Mouse (Mus musculus): ENCODE measurements around the gene Pgbd5.

Gene Pgbd5

DNA sequence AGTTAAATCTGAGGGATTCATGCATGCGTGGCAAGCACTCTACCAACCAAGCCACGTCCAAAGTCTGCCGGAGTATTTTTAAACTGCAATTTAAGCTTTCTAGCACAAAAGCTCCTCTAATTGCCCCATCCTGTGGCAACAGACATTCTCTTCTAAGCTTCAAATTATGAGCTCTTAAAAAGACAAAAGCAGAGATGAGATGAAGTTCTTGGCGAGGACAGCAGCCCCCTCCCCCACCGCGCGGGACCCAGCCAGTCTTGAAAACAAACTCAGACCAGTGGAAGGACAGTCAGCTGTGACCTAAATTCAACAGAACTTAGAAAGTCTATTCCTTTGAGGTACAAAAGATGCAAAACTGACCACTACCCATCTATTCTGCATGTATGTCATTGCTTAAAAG, 48.3 kb downstream of the Pgbd5 start:
- DNase-seq = no peak

DNA sequence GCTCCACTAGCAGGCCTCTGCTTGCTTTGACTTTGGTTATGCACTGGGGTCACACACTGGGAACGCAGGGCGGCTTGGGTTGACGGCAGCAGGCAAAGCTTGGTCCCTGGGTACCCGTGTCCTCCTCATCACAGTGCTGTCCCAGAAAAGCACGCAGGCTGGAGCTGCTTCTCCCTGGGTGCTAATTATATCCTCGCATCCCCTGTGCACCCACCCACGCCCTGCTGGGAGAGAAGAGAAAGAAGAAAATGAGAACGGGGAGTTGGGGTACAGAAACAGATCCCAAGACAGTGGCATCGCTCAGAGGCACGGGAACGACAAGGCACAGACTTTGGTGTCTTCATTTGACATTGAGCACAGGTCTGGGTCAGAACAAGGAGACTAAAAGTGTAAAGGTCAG, 50.0 kb downstream of the Pgbd5 start:
- DNase-seq = peak; percentile 74

DNA sequence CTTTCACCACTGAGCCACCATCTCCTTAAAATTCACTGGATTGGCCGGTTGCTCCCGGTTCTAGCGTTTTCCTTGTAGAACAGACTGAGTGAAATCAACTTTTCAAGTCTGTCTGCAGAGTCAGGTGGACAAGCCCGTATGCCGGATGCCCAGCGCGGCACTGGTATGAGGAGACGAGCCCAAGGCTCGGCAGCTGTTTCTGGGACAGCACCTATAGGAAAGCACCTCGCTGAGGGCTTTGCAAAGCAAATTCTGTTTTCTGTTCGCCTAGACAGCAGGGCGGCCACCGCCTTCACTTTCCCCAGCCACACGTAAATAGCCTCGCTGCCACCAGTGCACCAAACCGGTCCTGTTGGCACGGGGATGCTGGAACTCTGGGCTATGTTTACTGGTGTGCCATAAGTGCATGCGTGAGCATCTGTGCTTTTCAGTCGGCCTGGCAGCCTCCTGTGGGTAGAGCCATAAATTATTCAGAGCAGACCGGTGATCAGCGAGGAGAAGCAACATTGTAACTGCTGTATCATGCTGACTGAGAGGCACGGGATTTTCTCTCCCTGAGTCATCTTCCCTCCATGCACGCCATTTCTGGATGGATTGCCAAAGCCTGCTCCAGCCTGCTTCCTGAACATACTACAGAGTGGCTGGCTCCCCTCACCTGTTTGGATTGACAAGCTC, 53.1 kb downstream of the Pgbd5 start:
- no peak for DNase-seq

DNA sequence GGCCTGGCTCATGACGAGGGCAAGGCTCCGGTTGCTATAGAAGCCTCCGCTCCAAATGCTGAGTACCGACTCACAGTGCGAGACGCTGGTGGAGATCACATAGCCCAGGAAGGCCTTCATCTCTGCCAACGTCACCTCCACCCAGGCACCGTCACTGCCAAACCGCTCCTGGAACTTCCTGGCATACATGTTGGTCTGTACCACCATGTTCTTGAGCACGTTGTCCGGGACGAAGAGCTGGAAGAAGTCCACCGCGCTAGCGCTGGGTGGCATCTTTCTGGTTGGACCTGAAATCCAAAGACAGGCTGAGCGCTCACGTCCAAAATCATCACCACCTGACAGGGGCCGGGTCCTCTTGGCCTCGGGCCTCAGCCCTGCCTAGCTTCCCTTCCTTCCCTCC, 55.1 kb downstream of the Pgbd5 start:
- DNase-seq = no peak

DNA sequence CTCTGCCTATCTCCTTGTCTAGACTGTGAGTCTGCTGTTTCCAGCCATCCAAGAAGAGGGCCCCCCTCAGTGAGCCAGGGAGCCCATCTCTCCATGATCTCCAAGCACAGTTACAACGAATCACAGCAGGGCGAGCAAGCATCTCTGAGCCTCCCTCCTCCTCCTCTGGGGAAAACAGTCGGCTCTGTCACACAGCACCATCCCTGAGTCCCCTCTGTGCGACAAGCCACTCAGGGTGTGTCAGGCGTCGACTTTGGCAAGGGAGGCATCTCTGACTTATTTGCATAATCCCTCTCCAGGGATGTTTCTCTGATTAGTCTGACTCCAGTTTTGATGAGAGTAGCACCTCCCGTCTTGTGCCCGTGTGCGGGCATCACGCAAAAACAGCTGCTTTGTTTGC, 57.2 kb downstream of the Pgbd5 start:
- no peak for DNase-seq

DNA sequence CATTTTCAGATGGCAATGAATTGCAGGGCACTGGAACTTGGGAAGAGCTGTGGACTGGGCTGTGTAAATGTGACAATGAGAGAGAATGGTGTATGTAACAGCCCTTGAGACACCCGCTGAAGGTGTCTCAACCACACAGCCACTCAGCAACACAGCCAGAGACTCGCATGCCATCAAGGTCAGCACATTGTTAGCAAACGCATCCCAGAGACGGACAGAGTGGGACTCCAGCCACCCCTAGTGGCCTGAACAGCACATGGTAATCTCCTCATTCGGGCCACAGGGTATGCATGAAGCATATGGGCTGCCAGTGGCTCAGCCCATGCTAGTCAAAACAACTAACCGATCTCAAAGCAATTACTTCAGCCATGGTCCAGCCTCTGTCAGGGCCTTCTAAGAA, 60.2 kb downstream of the Pgbd5 start:
- DNase-seq = no peak

DNA sequence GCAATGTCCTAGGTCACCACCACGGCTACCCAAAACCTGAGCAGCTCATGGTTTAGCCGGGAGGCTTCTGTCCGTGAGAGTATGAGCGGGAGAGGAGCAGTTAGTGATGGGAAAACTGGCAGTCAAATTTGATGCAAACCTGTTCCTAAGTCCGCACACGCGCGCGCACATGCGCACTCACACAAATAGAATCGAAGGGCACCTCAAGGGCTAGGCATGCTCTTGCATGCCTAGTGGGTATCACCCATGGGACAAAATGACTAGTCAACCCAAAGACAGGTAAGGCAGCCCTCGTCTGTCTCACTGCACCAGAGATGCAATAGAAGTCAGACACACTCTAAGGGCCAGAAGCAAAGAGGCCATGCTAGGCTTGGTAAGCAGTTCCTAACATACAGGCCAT, 63.1 kb downstream of the Pgbd5 start:
- peak; percentile 2 for DNase-seq

DNA sequence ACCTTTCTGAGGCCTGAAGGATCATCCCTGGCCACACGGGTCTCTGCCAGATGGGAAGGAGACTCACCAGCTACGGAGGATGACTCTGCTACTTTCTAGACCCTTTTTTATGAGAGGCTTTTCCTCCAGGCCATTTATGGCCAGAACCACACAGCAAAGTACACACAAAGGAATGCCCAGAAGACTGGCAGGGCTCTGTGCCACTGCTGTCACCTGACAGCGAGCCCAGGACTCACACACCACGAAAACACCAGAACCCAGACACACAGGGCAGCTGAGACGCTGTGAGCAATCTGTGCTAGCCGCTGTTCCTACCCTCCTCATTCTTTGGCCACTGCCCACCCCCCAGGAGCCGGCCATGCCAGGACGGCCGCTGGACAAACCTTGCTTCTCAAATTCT, 63.7 kb downstream of the Pgbd5 start:
- DNase-seq = peak; percentile 13

DNA sequence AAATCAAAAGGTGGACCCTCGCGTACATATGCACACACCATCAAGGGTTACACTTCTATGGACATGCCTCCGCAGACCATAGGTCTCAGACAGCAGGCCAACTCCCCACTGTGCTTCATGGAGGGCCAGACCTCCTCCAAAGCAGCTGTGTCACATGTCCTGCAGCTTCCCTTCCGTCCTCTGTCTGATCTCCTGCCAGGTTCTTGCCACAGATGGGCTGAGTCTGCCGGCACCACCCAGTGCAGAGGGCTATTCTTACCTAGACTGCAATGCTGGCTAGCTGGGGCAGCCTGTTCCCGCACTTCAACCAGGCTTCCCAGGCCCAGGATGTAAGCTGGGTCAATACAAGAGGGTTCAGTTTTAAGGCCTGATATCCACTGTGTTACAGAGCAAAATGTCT, 64.3 kb downstream of the Pgbd5 start:
- DNase-seq = peak; percentile 18

DNA sequence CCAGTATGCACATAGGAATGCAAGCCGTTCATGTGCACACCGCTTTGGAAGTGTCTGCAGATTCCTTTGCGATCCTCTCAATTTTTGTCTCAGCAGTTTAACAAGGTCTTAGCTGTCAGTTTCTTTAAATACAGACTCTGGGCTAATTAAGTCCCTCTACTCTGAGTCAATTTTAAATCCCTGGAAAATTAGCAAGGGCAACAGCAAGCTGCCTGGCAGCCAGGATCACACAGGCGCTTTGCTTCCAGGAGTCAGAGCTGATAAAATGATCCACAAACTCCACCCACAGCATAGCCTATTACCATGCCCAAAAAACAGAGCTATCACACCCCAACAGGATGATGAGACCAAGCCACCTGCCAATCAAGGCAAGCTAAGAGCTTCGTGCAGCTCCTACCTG, 65.7 kb downstream of the Pgbd5 start:
- DNase-seq = peak; percentile 3

DNA sequence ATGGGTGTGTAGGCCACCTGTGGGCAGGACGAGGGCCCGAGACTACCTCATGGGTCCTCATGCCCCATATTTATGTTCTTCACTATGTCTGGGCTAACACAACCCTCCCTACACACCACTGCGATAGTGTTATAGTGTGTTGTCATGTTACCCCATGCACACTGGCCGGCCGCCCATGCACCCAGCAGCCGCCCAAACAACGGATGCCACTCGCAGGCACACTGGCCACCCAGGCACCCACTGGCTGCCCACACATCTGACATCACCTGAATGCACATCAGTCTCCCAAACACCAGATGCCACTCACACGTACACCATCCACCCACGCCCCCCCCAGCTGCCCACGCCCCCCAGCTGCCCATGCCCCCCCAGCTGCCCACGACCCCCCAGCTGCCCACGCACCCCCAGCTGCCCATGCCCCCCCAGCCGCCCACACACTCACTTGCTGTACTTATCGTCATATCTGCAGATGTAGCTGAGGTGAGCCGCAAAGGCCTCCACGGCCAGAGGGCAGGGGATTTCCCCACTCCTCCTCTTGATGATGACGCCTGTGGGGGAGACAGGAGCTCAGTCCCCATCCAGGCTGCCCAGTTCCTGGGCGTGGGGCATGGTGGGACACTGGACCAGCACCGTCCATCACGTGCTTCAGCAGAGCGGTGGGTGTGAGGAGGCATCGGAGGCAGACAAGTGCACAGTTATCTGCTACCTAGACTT, 67.9 kb downstream of the Pgbd5 start:
- peak; percentile 19 for DNase-seq

DNA sequence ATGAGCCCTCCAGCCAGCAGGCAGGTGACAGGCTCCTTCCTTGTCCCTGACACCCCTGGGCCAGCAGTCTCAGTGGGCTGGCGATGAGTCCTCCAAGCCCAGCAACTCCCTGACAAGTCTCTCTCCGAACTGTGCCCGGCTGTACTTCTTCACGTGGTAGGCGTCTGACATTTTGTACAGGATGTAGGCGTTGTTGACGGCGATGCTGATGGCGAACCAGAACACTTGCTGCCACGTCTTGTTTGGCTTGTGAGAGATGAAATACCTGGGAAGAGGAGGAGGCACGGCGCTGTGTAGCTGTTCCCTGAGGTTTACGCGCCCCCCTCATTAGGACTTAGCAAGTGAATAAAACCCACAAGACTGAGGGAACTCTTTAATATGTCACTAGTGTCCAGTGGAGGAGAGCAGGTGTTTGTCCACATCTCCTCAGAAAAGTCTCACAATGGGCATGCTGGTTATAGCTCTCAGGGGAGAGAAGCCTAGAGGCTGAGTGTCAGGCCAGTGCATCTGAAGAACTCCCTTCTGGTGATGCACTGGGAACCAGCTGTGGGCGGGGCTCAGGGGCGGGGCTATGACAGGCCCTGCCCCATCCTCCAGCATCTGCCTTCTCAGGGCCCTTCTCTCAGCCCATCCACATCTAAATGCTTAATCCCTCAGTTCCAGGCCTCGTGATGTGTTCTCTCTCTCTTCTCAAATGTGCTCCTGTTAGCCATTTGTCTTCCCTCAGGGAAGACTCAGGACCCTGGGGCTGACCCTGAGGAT, 68.9 kb downstream of the Pgbd5 start:
- DNase-seq = peak; percentile 19

DNA sequence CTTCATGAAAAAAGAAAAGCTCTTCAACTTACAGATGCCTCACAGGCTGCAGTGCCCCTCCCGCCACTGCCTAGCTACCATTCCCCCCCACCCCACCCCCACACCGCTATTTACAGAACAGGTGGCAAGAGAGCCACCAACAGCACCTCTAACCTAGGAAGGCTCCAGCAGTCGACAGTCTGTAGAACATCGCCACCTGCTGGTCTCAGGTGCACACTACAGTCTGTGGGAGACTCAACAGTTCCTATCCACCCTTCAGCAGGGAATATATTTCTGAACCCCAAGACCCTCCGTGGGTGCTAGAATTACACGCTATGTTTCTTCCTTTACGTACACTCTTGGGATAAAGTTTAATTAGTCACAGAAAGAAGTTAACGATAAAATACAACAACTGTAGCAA, 71.2 kb downstream of the Pgbd5 start:
- peak; percentile 78 for DNase-seq

DNA sequence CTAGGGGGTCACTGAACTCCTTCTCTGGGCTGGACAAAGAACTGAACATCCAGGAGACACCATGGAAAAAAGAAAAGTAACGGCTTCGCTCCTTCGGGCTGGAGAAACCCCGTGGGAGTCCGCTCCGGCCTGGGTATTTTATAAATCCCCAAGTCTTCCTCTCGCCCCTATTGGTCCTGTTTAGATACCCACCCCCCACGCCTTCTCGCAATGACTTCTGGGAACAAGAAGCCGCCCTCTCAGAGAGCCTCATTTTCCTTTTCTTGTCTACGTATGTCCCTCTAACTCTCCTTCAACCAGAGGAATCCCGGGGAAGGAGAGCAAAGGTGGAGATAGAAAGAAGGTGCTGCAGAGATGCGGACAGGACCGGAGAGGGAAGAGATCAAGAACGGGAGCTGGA, 76.1 kb downstream of the Pgbd5 start:
- no peak for DNase-seq

DNA sequence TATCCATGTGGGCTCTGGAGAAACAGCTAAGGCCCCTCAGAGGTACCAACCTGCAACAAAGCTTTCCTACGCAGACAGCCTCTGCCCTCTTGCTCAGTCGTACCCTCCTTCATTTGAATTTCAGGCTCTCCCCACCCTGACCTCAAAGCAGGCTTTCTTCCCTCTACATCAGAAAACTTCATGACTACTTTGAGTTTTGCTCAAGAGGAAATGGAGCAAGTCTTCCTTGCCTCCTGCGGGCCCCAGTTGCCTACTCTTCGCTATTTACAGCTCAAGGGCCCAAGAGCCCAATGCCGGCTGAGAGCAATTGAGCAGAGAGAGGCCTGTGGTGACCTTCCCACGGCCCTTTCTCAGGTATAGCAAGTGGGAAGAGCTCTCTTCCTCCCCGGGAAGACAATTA, 76.9 kb downstream of the Pgbd5 start:
- DNase-seq = no peak

DNA sequence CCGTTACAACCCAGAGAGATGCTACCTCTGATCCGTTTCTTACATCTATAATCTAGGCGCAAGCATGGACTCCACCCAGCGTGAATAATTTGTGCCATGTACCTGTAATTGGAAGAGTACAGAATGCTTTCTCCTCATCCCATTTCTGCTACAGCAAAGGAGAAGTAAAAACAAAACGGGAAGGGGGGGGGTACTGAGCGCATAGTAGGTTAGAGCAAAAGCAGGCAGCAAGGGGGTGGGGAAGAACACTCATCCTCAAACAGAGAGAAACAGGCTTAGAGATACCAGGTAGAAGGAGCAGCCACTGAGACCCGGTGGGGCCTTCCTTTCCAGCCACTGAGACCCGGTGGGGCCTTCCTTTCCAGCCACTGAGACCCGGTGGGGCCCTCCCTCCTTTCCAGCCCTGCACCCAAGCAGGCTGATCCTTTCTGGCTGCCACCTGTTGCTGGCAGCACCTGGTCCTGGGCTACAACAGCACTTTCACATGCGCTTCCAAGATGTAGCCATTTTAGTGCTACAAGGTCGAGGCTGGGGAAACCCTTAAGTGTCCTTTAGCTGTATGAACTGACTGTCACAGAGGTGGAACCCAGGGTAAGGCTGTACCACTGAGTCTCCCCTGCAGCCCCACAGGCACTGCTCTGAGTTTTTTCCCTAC, 77.6 kb downstream of the Pgbd5 start:
- no peak for DNase-seq

DNA sequence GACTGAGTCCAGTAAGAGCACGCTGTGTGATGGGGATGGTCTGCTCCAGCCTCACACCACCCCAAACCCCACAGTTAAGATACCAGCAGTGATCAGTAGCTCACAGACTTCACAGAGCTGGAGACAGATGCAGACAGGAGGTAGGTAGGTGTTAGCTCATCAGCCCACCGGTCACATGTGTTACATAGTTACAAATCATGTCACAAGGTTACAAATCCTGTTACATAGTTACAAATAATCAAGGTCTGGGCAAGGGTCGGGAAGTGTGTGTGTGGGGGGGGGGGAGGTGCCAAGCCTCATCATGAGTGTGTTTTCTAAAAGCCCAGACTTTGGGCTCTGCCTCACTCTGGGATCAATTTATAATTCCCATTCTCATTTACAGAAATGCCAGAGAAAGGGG, 78.5 kb downstream of the Pgbd5 start:
- no peak for DNase-seq

DNA sequence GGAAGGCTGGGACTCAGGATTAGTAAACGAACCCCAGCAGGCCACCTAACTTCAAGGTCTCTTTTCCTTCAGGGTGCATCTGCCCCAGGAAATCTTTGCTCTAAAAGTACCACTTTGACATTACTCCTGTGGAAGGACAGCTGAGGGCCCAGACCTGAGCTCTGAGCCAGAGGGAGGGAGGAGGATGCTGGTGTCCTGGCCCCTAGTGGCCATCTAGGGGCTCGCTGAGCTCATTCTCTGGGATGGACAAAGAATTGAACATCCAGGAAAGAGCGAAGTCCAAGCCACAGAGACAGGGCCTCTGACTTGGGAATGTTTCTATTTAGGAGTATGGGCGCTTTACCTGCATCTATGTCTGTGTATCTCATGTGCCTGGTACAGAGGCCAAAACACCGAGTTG, 87.8 kb downstream of the Pgbd5 start:
- no peak for DNase-seq

DNA sequence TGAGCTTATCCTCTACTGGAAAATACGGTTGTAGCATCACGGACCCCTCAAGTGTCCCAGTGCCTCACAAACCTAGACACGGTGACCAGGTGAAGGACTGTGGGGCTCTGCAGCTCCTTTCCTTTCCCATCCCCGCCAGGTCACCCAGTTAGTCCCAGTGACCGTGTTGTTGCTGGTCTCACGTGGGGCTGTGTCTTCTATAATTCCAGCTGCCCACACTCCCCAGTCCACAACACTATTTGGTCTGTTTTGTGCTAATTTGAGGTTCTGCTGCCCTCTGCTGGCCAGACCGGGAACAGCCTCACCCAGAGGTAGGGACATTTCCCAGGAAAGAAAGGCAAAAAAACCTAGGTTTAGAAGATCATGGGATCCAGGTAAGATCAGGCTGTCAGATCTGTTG, 89.8 kb downstream of the Pgbd5 start:
- peak; percentile 86 for DNase-seq

DNA sequence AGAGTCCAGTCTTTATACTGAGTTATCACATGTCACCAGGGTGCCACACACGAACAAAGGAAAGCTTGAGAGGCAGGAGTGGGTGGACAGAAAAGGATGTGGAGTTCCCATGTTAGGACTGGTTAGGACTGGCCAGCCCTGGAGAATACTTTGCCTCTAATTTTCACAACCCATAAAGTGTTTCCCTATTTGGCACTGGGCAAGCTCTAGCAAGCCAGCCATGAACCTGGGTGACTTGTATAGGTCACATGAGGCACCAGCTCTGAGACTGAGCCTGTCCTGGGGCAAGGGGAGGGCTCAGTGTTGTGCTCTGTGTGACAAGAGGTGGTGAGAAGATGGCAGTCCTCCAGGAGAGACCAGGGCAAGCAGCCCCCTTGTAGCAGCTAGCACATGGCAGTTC, 91.4 kb downstream of the Pgbd5 start:
- no peak for DNase-seq

DNA sequence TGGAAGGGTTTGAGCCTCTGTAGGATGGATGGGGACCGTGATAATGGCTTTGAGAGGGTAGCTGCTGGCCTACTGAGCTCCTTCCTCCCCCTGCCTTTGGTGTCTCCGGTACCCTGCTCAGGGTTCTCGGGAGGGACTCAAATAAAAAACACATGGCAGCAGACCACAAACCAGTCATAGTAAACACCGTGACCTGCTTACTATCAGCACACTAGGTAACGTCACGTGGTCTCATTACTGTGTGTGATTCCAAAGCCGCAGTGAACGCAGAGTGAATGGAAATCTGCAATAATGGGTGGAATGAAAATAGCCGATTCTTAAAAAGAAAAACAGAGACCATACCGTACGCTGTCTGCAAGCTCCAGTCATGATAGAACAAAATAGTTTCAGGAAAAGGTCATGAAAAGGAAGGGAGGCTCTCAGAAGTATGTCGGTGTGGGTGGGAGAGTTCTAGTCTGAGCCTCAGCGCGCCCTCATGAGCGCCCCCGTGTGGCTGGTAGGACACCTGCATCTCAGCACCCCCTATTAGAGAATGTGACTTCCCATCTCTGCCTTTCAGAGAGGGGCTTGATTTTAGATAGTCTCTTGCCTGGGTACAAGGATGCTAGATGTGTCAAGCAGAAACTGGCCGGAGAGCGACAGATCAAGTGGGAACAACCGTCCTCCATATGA, 92.5 kb downstream of the Pgbd5 start:
- peak; percentile 73 for DNase-seq

DNA sequence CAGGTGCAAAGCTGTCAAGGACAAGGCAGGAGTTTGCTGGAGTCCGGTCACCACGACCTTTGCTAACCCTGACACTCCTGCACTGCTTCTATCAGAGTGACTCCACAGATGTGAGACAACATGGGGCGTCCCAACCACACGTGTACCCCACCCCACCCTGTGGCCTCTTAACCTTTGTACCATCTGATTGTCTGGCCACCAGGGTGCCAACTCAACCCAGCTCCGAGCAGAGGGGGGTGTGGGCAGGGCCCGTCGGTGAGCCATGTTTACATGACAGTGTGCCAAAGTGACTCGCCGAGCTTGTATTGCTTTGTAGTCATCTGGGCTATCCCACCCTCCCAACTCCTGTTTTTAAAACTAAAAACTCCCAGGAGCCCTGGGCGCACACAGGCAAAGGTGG, 94.4 kb downstream of the Pgbd5 start:
- DNase-seq = no peak

DNA sequence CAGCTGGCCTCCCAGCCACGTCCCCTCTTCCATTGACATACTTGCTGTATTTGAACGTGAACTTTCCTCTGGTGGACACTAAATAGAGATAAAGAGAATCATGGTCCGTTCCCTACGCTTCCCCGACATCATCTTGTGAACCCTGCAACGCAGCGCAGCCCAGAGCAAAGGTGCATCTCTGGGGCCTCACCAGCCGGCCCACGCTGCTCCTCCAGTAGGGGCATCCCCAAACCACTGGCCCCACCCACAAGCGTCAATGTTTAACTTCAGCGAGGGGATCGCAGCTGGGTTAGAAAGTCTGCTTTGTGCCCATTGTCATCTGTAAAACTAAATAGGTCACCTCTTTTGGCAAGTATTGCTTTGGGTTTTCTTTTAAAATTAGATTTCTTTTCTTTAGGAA, 95.5 kb downstream of the Pgbd5 start:
- no peak for DNase-seq
